Mouse (Mus musculus) ES-E14 (cell line): ENCODE results near the gene Fmc1.

Experiments
- CHD2 ChIP-seq: IDR thresholded peaks from 2 replicates; pipeline ENCODE4 v1.6.1; 2014; ENCODE audit warnings: mild to moderate bottlenecking, low read depth, low read length, inconsistent platforms
- HCFC1 ChIP-seq: IDR thresholded peaks from 2 replicates; pipeline ENCODE4 v1.6.1; 2012; ENCODE audit warnings: low read length, inconsistent platforms, borderline replicate concordance; ENCODE audit not compliant: insufficient read depth
- MAFK ChIP-seq: IDR thresholded peaks from 2 replicates; pipeline ENCODE4 v1.6.1; 2014; ENCODE audit warnings: mild to moderate bottlenecking, low read depth, low read length, inconsistent platforms; ENCODE audit not compliant: insufficient read depth
- ZC3H11A ChIP-seq: IDR thresholded peaks from 2 replicates; pipeline ENCODE4 v1.6.1; 2012; ENCODE audit warnings: low read depth, mild to moderate bottlenecking, inconsistent platforms, low read length, borderline replicate concordance

GRCm38 (mm10) chr6:38523851-38524250 lies 9.5 kb upstream of the Fmc1 start:
- TF ChIP-seq HCFC1: no peak
- no peak for TF ChIP-seq CHD2
- no peak for TF ChIP-seq ZC3H11A
- TF ChIP-seq MAFK: no peak
